Mouse (Mus musculus) cerebellum, postnatal 25 days (tissue): ENCODE results near the gene Slc38a3.

Experiments
- DNase-seq, 2 experiments: peaks; one replicate each; pipeline ENCODE4 v3.0.0; 2021; ENCODE audit warnings: mixed read lengths in 2 of 2

The Slc38a3 gene

DNA sequence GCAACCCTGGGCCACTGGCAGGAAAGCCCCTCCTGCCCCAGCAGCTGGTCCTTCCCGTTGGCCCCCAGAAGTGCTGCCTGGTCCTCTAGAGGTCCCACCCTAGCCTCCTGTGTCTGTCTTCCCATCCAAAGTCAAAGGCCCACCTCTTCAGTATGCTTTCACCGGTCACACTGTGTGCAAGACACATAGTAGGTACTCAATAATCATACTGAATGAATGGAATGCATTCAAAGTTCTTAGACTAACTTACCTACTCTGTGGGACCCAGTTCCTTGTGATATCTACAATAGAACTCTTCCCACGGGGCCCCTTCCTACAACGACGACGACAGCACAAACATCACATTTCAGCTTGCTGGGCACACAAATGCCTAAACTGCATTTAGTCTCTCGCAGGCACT lies 4.0 kb downstream of the Slc38a3 start:
- no peak for DNase-seq

GRCm38 (mm10) chr9:107663525-107663924 lies 5.8 kb downstream of the Slc38a3 start:
- no peak for DNase-seq

DNA sequence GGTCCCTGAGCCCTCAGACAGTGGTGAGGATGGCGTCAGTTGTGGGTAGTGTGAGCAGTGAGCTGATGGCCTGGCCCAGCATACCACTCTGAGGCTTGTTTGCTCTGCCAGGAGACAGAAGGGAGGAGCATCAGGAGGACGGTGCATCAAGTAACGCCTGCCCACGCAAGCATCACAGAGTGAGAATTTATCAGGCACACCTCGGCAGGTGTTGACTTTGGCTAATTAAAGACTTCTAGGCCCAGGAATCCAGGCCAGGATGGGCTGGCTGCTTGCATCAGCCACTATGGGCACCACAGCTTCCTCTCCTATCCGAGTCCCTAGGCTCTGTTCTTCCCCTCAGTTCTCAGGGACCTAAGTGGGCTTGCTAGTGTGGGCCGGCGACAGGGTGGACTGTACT lies 7.0 kb downstream of the Slc38a3 start:
- DNase-seq: no peak

GRCm38 (mm10) chr9:107660777-107661176 lies 8.6 kb downstream of the Slc38a3 start:
- DNase-seq: no peak

DNA sequence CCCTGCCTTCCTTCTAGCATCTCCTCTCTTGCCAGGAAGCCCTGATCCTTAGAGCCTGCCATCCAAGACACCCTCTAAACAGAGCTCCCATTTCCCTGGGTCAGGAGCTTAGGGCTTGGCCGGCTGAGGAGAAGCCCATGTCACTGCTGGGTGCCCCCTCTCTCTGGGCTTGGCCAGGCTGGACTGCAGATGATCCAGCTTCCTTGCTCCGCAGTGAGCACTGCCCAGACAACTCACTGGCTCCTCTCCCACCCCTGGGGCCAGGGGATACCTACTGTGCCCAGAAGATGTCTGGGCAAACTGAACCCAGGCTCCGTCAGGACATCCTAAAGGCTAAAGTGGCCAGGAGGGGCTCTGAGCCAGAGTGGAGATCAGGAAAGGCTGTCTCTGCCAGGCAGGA lies 9.4 kb downstream of the Slc38a3 start:
- peak in 1 of 2 experiments; percentile 29 for DNase-seq

GRCm38 (mm10) chr9:107659551-107659950 lies 9.8 kb downstream of the Slc38a3 start:
- peak in 1 of 2 experiments; percentile 45 for DNase-seq

DNA sequence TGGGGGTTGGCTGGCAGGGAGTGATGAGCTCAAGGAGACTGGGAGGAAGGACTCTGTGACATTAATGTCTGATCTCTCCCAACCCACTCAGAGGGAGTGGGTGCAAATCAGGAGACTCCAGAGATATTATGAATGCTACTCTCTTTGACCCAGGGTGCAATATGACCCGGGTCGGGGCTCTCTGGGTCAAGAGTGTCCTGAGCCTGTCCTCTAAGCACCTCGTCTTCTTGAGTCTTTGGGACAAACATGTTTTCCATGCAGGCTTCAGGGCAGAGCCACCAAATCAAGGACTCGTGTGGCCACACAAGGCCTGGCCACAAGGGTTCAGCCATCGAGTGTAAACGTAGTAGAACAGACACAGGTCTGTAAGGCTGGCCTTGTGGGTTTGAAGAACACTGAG lies 11.2 kb downstream of the Slc38a3 start:
- no peak for DNase-seq

- no peak for DNase-seq
Measured at GRCm38 (mm10) chr9:107657144-107657543, 12.2 kb downstream of the Slc38a3 start.

DNA sequence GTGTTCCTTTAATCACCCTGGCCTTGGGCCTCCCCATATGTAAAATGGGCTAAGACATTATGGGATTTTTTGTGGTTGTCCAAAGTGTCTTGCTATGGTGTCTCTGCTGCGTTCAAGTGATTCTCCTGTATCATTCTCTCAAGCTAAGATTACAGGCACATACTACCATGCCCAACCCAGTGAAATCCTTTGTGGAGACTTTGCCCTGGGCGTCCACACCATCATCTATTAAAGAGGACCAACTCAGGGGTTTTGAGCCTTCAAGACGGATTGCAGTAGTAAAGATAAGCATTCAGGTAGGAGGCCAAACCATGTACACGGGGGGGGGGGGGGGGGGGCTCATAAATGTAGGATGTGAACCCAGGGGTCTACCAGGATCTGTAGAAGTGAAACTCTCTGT lies 14.7 kb downstream of the Slc38a3 start:
- no peak for DNase-seq

DNA sequence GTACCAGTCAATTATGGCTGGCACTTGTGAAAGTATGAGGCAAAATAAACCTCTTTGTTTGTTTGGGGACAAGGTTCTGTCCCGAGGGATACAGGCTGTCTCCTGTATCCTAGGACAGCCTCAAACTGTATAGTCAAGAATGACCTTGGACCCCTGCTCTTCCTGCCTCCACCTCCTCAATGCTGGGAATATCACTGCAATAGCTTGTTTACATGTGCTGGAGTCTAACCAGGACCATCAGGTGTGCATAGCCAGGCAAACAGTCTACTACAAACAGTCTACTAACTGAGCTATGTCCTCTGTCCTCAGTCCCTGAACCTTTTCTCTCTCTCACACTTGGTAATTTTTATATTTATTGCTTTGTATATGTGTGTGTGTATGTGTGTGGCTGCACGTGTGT lies 15.9 kb downstream of the Slc38a3 start:
- no peak for DNase-seq

GRCm38 (mm10) chr9:107650708-107651481 lies 18.4 kb downstream of the Slc38a3 start:
- DNase-seq: peak in 1 of 2 experiments; percentile 36

- no peak for DNase-seq
Measured at GRCm38 (mm10) chr9:107650225-107650624, 19.1 kb downstream of the Slc38a3 start.

GRCm38 (mm10) chr9:107648767-107649166 lies 20.6 kb downstream of the Slc38a3 start:
- DNase-seq: no peak

DNA sequence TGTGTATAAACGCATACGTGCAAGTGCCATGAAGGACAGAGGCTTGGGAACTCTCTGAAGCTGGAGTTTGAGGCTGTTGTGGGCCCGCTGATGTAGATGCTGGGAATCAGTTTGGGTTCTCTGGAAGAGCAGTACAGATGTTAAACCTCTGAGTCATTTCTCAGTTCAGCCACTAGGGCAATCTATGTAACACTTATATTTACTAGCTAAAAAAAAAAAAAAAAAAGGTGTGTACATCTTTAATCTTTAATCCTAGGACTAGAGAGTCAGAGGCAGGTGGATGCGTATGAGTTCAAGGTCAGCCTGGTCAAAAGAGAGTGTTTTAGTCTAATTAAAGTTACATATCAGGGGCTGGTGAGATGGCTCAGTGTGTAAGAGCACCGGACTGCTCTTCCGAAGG lies 22.4 kb downstream of the Slc38a3 start:
- DNase-seq: no peak

GRCm38 (mm10) chr9:107645577-107645976 lies 23.8 kb downstream of the Slc38a3 start:
- DNase-seq: peak; percentile 84 to 88

DNA sequence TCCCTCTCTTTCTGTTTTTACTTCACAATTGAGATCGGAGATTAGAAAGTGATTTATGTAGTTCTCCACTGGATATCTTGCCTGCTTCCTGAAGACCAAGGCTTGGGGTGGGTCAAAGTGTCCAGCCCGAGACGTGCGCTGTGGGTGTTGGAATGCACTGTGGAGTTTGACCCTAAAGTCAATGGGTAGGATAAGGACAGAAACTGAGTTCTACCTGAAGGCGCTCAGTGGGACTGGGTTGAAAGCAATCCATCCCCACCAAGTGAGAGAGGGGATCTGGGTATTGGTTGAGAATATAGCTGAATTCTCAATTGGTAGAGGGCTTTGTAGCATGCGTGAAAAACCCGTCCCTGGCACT lies 24.2 kb downstream of the Slc38a3 start:
- DNase-seq: peak in 1 of 2 experiments; percentile 37

GRCm38 (mm10) chr9:107644495-107645152 lies 24.7 kb downstream of the Slc38a3 start:
- DNase-seq: peak; percentile 96 to 98

DNA sequence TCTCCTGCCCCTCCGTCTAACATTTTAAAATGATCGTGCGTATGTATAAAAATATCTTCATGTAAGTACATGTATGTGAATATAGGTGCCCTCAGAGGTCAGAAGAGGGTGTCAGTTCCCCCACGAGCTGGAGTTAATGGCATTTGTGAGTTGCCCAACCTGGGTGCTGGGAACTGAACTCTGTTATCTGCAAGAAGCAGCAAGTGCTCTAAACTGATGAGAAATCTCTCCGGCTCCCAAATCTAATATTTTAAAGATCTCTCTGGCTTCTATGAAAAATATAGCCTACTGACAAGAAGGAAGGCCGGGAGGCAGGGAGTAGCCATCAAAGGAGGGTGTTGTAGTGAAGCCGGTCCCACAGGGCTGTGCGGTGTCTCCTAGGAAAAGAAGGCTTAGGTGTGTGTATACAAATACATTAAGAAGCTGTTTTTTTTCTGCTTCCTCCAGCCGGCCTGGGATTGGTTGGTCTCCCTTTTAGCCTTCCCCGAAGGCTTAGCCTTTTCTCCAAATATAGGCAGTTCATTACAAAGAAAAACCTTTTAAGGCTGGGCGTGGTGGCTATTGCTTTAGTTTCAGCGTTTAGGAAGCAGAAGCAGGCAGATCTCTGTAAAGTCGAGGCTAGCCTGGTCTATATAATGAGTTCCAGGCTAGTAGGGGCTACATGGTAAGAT lies 25.7 kb downstream of the Slc38a3 start:
- DNase-seq: no peak

GRCm38 (mm10) chr9:107641666-107642065 lies 27.7 kb downstream of the Slc38a3 start:
- no peak for DNase-seq

DNA sequence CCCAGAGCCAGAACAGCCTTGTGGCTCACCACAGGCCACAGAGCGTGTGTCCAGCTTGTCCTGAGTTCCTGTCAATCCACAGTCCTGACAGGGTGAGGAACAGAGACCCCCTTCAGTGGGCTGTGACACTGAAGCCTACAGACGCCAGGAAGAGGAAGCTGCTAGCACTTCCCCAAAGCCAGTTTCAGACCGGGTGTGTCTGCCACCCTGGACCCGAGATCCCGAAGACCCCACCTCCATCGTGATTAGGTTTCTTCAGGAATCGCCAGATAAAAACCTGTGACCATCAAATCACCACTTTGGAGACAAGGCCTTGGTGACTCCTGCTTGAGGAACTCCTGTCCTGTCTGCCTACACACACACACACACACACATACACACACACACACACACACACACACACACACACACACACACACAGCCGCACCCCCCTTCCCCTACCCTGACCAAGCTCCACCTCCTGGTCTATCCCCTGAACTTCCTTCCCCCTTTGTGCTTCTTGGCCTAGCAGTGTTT lies 29.0 kb downstream of the Slc38a3 start:
- no peak for DNase-seq

DNA sequence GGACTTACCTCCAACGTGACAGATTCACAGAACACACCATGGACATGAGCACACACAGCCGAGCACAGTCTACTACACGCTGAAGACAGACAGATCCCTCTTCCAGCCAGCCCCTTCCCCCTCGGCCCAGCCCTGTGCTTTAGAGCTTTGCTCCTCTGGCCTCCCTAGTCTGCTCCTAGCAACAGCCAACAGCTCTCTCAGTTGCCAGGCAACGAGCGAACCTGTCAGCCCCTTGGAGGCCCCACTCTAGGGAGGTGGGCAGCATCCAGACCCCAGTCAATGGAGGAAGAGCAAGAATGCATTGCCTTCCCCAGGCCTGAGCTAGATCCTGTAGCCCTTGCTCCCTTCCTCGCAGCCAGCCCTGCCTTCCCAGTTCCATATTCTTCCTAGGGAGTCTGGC lies 32.3 kb downstream of the Slc38a3 start:
- DNase-seq: no peak

GRCm38 (mm10) chr9:107635279-107636028 lies 33.9 kb downstream of the Slc38a3 start, which contains the start of gene Gnai2:
TSS of gene Gnai2 (minus strand) at chr9:107635367.
- DNase-seq: peak; percentile 94 to 96
